Mouse (Mus musculus): ENCODE results near the gene P2ry13.

The P2ry13 gene

GRCm38 (mm10) chr3:59203802-59204520 is 6.7 kb downstream of the P2ry13 start:
- peak; percentile 19 for DNase-seq (ENCODE audit: extremely low read depth, insufficient read length, low spot score)

GRCm38 (mm10) chr3:59197329-59197948 is 13.2 kb downstream of the P2ry13 start:
- DNase-seq (ENCODE audit: extremely low read depth, insufficient read length, low spot score), result no peak

- no peak for DNase-seq (ENCODE audit: extremely low read depth, insufficient read length, low spot score)
Measured at GRCm38 (mm10) chr3:59194938-59195337, 15.7 kb downstream of the P2ry13 start, which contains the start of gene Gpr87. Gene Gpr87 (minus strand): TSS chr3:59195104.

GRCm38 (mm10) chr3:59194099-59194498 is 16.6 kb downstream of the P2ry13 start:
- DNase-seq (ENCODE audit: extremely low read depth, insufficient read length, low spot score), result no peak

DNA sequence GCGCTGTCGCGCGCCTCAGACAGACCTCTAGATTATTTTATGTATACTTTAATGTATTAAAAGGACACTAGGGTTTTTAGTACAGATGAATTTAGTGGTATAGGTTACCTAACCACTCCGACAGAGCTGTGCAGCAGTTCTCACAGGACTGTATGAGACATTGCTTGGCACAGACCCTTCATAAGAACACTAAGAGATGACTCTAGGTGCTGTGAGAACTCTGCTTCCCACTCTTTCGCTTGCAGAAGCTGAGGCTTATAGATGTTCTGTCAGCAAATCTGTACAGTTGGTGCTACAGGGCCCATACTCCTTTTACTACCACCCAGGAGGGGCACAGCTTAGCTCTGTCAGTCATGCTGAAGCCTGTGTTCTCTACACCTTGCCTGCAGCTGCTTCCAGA is 19.0 kb downstream of the P2ry13 start:
- DNase-seq (ENCODE audit: extremely low read depth, insufficient read length, low spot score), result no peak

DNA sequence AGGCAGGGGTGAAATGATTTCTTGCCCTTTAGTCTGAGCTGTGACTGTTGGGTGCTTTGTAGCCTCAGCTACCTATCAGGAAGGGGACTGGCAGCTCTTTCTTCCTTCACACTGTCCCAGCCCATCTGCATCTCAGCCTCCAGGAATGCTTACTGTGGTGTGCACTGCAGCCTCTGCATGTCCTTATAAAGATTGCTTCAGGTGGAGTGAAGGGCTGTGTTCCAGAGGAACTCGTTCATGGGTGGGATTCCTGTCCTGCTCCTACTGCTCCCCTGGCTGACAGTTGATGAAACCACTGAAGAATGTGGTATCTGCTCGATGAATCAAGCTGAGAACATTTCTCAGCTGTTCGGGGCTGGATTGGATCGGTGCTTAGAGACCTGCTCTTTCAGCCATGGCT is 23.3 kb downstream of the P2ry13 start:
- DNase-seq (ENCODE audit: extremely low read depth, insufficient read length, low spot score), result no peak

- DNase-seq (ENCODE audit: extremely low read depth, insufficient read length, low spot score), result no peak
Measured at GRCm38 (mm10) chr3:59185662-59186061, 25.0 kb downstream of the P2ry13 start.

DNA sequence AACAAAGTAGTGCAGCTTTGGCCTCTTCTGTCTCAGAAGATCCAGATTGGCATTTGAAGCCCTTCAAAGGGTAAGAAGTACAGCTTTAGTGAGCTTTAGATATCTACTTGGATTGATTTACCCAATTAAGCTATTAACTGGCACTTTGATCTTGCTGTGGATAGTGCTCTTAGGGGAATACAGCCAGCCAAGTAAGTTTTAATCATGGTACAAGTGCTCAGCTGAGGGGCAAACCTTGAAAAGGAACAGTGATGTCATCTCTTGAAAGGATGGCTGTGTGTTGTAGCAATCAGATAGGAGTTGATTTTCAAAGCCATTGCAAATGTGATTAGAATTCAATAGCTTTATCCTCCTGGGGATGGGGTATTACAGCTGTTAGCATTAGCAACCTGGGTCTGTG is 28.6 kb downstream of the P2ry13 start:
- DNase-seq (ENCODE audit: extremely low read depth, insufficient read length, low spot score), result no peak

- DNase-seq (ENCODE audit: extremely low read depth, insufficient read length, low spot score), result peak; percentile 14
Measured at GRCm38 (mm10) chr3:59181134-59181533, 29.5 kb downstream of the P2ry13 start.

- no peak for DNase-seq (ENCODE audit: extremely low read depth, insufficient read length, low spot score)
Measured at GRCm38 (mm10) chr3:59176871-59177270, 33.8 kb downstream of the P2ry13 start.

DNA sequence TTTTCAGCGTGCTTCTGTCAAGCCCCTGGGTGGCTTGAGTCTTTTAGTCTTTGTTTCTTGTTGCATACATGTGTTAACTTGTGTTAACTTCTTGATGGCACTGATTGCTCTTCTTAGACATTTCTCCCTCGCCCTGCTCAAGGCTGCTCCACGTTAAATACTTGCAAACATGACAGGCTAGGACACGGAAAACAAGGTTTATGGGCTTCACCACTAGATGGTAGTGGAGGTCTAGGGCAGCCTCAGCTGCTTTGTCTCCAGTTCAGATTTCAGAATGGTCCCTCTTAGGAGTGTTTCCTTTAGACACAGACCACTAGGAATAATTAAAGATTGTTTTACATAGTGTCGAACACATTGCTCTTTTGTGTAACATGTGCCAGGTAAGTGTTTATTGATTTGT is 35.4 kb downstream of the P2ry13 start:
- no peak for DNase-seq (ENCODE audit: extremely low read depth, insufficient read length, low spot score)

DNA sequence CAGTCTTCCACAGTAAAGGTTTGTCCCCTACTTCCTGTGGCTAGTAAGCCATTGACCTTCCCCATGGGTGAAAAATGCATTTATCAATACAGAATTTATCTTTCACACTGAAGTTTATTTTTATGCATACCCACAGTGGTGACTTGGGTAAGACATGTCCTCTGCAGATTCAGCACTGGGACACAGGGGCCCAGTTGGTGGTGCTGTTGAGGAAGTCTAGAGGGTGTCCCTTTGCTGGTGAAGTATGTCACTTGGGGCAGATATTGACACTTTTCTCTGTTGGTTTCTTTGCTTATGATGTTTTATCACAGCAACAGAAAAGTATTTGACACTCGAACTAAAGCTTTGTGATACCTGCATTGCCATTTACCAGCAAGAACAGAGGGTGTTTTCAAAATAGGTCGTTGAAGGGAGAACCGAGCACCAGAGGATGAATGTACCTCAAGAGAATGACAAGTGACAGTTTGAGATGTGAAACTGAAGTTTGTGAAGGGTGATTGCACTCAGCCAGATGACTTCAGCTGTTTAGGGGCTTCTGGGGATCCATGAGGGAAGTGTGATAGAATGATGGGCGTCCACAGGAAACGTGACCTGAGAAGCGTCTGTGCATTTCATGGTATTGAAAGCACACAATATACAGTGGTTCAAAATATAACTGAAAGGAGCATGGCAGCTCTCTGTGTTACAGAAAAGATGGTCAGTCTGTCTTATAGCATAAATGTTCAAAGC is 36.1 kb downstream of the P2ry13 start:
- no peak for DNase-seq (ENCODE audit: extremely low read depth, insufficient read length, low spot score)

DNA sequence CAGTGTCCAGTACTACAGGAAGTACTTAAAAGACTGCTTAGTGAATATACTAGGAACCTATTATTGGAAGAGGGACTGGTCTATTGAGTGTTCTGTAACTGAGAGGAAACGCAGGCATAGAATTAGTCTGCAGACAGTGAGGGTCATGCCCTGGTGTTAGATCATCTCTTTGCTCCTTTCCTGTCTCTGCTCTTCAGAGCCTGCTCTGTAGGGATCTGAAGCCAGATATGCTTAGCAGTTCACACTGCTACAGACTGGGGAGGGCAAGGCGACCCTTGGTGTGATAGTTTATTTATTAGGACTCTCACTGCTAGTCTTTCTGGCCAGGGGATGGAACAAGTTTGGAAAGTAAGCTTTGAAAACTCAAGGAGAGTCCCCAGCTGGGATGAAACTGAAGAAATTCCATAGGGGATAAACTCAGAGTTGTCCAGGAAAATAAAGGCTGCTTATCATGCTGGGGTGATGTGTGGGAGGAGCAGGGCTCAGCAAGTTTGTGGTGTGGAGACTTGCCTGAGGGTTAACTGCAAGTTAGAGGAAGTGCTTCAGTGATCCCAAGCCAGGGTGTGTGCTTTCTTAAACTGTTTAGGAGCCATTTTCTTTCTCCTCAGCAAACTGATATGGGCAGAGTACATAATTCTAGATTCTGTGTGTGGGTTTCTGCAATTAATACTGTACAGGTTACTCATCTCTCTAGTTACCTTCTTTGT is 40.6 kb downstream of the P2ry13 start:
- no peak for DNase-seq (ENCODE audit: extremely low read depth, insufficient read length, low spot score)

DNA sequence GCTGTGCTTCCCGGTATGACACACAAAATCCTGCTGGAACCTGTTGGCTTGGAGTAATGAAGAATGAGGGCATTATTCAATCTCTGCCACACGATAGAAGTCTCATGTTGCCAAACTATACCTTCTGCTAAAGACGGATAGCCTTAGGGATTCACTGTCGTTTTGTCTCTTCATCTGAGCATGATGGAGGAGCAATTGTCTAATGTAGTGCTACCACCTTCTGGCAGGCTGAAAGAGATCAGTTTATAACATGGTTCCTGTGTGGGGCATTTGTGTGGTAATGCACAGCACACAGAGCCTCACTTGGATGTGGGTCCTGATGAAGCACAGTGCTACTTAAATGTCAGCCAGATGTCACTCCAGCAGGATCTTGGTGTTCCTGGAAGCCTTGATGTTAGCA is 41.5 kb downstream of the P2ry13 start:
- DNase-seq (ENCODE audit: extremely low read depth, insufficient read length, low spot score), result no peak

- no peak for DNase-seq (ENCODE audit: extremely low read depth, insufficient read length, low spot score)
Measured at GRCm38 (mm10) chr3:59168476-59168875, 42.2 kb downstream of the P2ry13 start.

GRCm38 (mm10) chr3:59167417-59168054 is 43.1 kb downstream of the P2ry13 start:
- no peak for DNase-seq (ENCODE audit: extremely low read depth, insufficient read length, low spot score)

GRCm38 (mm10) chr3:59160465-59160864 is 50.2 kb downstream of the P2ry13 start:
- no peak for DNase-seq (ENCODE audit: extremely low read depth, insufficient read length, low spot score)
